Mouse (Mus musculus): ENCODE data around the gene Tcstv3.

- TF ChIP-seq POLR2A (IDR thresholded peaks at IDR 0.05; ENCODE audit: low read depth, low read length): no peak
- no peak for TF ChIP-seq CTCF (IDR thresholded peaks at IDR 0.05; ENCODE audit: extremely low read depth, insufficient read length, insufficient replicate concordance, low read depth, low read length)
Observed at GRCm38 (mm10) chr13:120320721-120321120, 4.0 kb downstream of the Tcstv3 start.

Measured in small intestine, adult 2 months (tissue).